Mouse (Mus musculus) stomach, postnatal 0 days (tissue): ENCODE data around the gene Pik3c2a.

Experiments
- CTCF ChIP-seq: IDR thresholded peaks from 2 replicates; pipeline ENCODE4 v1.5.1; 2016; ENCODE audit warnings: antibody characterized with exemption, low read depth, mild to moderate bottlenecking, moderate library complexity
- EP300 ChIP-seq: optimal IDR thresholded peaks from 2 replicates; pipeline ENCODE3; 2016; ENCODE audit warnings: antibody characterized with exemption

DNA sequence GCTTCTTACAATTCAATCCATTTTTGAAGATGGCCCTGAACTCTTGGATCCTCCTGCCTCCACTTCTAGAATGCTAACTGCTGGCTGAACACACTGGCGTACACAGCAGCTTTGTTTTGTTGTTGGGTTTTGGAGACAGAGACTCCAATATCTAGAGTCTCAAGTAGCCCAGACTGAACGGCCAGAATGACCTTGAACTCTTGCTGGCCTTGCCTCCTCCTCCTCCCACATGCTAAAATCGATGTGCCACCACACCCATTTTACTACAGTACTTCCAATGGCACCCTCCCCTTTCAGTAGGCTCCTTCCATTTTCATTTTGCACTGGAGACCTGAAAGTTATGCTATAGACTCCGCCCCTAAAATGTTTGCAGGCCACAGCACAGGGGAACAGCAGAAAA is 142.1 kb downstream of the Pik3c2a start:
- TF ChIP-seq CTCF = no peak
- no peak for TF ChIP-seq EP300
